Mouse (Mus musculus): ENCODE data around the gene Tecr. TPM values are rescaled to one million over a fixed set of nuclear protein-coding genes. Genes with fewer than 3 reads are reported as not detected.
A peak's percentile ranks its signal among the peaks of the same experiment; 100 is the strongest.

Gene Tecr
- total RNA-seq (2021) = 100 to 1,000 TPM; 498 to 523 TPM
- long read RNA-seq, experiment 1, transcript Tecr-201 (13 exons, 1,158 nt) = major isoform, 237 of 289 reads
- long read RNA-seq, experiment 1, transcript Tecr-203 (12 exons, 1,120 nt) = minor isoform, 18 of 289 reads
- long read RNA-seq, experiment 1, partial matches to known transcripts = 12 of 289 reads
- long read RNA-seq, experiment 1, other reads (novel, unspliced or antisense) = 21 of 289 reads
- long read RNA-seq, experiment 2, transcript Tecr-201 (13 exons, 1,158 nt) = major isoform, 534 of 658 reads
- long read RNA-seq, experiment 2, transcript Tecr-203 (12 exons, 1,120 nt) = minor isoform, 35 of 658 reads
- long read RNA-seq, experiment 2, partial matches to known transcripts = 36 of 658 reads
- long read RNA-seq, experiment 2, other reads (novel, unspliced or antisense) = 51 of 658 reads

DNA sequence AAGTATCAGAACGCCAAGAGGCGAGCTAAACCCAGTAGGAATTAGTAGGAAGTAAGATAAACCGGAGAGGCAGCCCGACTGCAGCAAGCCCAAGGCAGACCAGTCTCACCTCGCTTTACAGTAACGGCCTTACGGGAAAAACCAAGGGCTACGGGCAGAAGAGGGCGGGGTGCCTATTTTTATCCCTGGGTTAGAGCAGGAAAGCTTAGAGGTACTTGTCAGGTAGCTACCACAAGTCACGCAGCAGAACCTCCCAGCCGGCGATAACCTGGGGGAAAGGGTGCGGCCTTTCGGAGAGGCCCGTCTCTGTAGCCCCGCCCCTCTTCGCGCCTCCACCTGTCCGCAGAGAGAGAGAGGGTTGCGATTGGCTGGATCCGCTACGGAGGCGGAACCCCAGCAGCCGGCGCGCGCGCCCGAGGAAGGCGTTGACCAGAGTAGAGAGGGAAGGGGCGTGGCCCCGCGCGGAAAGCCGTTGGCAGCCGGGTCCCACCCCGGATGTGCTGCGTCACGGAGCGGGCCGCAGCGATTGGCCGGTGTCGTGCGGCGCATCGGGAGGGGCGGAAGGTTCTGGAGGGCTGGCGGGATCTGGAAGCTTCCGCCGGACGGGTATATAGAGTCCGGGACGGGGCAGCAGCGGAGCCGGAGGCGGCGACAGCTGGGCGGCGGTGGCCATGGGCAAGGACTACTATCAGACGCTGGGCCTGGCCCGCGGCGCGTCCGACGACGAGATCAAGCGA lies at the start of gene Tecr, which contains the start of gene Dnajb1:
TSS of gene Tecr (minus strand) at position 311 of the 737 bp plus-strand sequence.
TSS of gene Dnajb1 (plus strand) at position 533 of the 737 bp plus-strand sequence.
- peak; percentile 98 for DNase-seq (ENCODE audit: low spot score in 2 of 2)

DNA sequence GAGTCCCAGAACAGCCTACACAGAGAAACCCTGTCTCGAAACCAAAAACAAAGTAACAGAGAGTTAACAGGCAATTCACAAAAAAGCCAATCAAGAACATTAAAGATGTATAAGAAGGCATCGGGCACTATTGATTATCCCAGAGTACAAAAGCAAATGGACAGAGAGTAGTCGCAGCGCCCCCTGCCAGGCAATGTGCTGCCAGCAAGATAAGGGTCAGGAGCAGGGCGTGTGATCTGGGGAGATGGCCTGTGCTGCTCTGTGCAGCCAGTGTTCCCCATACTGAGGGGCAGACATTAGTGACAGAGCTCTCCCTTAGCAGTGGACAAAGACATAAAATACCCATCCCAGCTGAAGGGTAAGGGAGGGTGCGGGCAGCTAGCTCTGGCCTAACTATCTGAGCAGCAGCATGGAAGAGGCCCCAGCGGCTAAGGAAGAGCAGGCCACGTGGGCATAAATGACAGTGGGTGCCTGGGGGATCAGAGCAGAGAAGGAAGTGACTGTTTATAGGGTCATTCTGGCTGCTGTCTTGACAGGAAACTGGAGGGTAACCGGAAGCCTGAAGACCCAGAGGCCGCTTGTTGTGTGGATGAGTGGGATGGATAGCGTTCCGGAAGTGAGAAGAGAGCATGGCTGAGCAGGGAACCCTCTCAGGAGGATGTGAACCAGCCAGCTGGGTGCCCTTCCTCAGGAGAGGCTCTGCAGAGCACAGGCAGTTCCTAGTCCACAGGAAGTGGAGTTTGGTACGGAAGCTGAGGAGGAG lies 48.9 kb upstream of the Tecr start:
- DNase-seq (ENCODE audit: low spot score in 2 of 2) = no peak

DNA sequence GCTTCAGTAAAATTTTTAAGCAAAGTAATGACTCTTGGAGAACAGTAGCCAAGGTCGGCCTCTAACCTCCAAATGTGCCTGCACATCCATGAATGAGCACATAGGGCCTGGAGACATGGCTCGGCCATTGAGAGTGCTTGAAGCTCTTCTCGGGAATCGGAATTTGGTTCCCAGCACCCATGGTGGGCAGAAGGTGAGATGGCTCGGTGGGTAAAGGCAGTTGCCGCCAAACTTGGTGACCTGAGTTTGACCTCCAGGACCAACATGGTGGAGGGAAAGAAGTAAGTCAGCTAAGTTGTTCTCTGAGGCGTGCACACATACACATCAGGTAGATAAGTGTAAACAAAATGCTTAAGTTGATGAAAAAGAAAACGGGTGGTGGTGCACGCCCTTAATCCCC lies 48.3 kb upstream of the Tecr start:
- no peak for DNase-seq (ENCODE audit: low spot score in 2 of 2)

DNA sequence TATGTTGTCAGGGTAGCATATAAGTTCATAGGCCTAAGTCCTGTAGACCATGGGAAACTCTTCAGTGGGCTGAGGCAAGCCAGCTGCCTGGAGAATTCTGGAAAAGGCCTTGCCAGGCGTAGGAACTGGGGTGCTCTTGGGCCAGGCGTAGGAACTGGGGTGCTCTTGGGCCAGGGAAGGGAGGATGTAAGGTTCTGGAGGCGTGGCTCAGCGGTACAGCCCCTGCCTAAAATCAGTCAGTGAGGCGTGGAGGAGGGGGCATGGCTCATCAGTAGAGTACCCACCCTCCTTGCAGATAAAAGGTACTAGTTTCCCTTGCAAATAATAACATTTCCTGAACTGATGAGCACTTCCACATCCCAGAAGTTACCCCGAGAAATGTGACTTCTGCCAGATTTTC lies 47.0 kb upstream of the Tecr start:
- DNase-seq (ENCODE audit: low spot score in 2 of 2) = no peak

DNA sequence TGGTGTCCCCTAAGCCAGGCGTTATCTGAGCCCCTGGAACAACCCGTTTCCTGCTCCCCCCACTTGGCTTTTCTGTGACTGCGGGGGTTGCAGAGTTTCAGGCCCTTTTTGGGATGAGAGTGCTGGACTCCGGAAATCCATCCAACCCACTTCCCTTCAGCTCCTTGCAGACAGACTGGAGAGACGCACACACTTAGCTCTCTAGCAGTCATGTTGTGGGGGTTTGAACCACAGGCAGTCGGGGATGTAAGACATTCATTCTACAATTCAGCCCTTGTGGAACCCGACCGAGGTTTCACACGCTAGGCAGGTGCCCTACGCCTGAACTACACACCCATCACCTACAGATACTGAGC lies 45.9 kb upstream of the Tecr start:
- no peak for DNase-seq (ENCODE audit: low spot score in 2 of 2)

DNA sequence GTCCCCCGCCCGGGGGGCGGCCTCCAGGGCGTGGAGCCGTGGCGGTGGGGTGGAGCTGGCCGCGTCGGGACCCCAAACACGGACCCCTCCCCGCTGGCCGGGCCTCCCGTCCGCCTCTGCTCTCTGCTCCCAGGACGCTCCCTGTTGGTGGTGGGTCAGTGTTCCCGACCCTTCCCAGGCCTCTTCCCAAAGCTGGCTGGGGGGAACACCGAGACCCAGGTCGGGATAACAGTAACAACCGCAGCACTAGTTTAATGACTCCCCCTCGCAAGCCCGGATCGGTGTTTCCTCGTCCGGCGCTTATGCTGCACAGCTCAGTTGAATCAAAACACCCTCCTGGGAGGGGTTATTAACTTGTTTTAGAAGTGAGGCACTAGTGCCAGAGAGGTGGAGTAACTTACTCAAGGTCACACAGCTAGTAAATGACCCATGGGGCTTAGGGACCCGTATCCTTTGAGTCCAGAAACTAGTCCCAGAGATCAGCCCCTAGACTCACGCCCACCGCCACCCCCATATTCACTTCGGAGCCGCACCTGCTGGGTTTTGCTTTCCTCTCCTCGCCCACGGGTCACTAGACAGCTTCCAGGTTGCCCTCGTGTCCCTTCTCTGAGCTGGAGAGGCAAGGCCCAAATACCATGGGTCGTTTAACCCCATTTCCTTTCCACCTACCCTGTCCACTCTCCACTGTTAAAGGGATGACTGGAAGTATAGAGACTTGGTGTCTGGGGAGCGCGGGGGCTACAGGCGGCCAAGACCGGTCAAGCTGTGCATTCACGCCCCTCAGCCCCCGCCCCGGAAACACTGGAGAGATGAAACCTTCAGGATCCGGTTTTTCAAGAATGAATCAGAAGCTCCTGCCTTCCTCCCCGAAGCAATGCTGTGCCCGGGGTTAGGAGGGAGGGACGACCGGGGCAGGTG lies 45.2 kb upstream of the Tecr start:
- DNase-seq (ENCODE audit: low spot score in 2 of 2) = no peak

DNA sequence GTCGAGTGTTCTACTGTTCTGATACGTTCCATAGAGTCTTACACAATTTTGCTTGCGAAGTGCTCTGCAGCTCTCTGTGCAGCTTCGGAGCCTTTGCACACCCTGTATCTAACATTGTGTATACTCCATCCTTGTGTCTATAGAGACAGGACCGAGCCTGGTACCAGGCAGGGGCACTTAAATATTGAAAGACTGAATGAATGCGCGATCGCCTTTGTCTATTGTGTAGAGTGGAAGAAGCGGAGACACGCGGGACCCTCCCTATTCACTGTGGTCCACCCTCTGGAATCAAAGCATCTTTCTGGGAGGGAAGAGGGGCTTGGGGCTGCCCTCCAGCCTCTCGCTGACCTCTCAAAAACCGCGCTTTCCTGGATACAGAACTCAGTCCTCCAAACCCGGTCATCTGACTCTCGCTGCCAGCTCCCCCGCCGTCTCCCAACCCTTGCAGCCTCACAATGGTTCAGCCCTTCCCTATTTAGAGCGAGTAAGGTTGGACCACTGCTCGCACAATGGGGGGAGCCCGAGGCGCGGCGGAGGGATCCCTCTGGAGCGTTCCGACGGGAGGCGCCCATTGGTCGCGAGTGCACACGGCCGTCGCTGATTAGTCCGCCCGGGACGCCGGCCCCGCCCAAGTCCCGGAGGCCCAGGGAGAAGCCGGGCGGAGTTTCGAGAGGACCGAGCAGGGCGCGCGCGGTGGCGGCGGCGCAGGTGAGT lies 44.4 kb upstream of the Tecr start, which contains the start of gene Gipc1:
TSS of gene Gipc1 (plus strand) at position 648 of the 714 bp plus-strand sequence.
- peak; percentile 88 for DNase-seq (ENCODE audit: low spot score in 2 of 2)

DNA sequence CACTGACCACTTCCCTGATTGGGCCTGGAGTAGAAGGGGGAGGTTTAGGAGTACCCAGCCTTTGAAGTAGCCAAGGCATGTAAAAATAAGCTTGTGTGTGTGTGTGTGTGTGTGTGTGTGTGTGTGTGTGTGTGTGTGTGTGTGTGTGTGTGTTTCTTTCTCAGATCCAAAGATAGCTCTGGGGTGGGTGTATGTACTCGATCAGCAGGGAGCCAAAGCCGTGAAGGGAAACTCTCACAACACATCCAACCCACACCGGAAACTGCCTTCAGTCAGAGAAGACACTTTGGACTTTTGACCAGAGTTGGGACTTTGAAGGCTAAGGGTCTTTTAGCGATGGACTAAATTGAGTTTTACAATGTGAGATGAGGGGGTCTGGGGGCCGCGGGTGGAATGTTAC lies 41.9 kb upstream of the Tecr start:
- no peak for DNase-seq (ENCODE audit: low spot score in 2 of 2)

DNA sequence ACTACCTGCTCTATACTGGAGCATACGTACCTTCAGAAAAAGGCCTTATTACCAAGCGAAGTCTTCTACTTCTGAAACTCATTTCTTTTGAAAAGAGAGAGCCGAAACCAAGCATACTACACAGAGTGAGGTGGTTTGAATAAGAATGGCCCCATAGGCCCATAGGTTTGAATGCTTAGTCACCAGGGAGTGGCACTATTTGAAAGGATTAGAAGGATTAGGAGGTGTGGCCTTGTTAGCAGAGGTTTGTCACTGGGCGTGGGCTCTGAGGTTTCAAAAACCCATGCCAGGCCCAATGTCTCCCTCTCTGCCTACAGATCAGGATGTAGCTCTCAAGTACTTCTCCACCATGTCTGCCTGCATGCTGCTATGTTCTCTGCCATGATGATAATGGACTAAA lies 40.3 kb upstream of the Tecr start:
- DNase-seq (ENCODE audit: low spot score in 2 of 2) = no peak

DNA sequence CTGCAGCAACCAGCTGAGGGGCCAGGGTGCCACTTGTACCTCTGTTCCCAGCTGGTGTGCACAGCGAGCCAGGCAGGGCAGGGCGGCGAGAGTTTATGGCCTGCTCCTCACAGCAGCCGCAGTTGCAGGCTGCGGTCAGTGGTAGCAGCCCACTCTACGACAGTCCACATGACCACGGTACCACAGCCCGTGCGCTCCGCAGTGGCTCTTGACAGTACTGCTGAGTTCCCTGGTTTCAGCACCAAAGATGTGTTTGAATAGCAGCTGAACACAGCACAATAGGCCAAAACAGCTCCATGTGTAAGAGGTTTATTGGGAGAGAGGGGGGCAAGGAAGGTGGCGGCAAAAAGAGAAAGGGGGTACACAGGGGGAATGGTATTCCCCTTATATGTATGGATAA lies 39.7 kb upstream of the Tecr start:
- no peak for DNase-seq (ENCODE audit: low spot score in 2 of 2)

DNA sequence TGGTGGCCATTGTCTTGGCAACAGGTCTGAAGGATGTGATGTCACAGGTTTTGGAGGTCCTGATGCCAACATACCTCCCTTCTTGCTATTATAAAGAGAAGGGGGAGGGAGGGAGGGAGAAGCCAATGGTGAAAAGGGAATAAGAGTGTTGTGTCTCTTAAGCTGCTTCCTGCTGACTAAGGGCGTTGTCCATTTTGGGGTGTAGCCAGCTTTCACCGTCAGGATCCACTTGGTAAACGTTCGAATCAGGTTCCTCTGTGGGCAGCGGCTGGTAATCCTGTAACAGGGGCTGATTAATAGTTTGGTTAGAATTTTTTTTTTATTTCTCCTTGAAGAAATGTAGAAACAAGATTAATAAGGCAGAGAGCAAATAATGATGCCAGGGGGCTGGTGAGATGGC lies 31.9 kb upstream of the Tecr start:
- no peak for DNase-seq (ENCODE audit: low spot score in 2 of 2)

DNA sequence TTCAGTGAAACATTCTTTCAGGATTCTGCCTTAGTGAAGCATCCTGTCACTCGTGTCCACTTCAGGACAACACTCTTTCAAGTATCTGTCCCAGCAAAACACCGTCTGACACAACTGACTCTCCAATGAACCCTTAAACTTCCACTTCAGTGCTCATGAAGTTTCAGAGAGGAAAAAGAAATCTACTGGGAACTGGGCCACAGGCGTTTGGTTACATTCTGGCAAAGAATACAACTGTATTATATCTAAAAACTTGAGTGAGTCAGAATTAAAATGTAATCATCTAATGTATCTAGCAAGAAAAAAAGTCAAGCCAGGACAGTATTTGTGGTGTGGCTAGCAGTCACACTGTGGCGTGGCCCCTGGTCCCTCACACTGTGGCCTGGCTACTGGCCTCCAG lies 31.1 kb upstream of the Tecr start:
- DNase-seq (ENCODE audit: low spot score in 2 of 2) = no peak

DNA sequence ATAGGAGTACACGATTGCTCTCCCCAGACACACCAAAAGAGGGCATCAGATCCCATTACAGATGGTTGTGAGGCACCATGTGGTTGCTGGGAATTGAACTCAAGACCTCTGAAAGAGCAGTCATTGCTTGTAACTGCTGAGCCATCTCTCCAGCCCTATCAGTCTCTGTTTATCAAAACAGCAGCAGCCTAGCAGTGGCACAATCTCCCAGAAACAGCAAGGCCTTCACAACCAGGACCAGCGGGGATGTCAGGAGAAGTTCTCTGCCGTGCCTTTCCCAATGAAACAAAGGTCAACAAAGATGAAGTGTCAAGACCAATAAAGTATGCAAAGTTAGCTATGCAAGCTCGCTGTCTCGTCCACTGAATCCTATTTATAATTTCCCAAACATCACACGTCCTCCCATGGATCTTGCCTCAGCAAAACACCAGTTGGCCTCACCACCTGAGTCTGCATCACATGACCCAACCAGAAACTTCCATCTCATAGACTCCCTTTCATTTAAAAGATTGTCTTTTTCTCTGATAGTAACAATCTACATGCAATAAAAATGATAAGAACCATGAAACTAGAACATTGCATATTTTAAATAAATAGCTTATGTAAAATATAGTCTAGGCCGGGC lies 24.4 kb upstream of the Tecr start:
- DNase-seq (ENCODE audit: low spot score in 2 of 2) = no peak

DNA sequence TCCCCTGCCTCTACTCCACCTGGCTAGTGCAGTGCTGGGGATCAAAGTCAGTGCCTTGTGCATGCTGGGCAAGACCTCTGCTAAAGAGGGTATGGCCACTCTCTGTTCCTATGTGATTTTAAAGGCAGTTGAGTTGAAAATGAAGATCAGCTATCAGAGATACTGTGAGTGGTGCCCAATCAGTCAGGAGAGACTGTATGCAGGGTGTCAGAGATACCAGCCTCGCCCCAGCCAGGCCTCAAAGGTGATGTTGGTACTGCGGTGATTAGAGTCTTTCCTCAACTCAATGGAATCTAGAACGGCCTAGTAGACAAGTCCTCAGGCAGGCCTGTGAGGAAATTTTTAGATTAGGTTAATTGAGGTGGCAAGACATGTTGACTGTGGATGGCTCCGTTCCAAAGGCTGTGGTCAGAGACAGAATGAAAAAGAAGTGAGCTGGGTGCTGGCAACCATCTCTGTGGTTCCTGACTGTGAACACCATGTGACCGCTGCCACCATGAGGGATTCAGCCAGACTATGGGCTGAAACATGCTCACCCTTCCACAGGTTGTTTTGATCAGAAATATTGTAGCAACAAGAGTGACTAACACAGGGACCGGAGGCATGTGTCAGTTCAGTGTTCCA lies 18.0 kb upstream of the Tecr start:
- DNase-seq (ENCODE audit: low spot score in 2 of 2) = no peak

DNA sequence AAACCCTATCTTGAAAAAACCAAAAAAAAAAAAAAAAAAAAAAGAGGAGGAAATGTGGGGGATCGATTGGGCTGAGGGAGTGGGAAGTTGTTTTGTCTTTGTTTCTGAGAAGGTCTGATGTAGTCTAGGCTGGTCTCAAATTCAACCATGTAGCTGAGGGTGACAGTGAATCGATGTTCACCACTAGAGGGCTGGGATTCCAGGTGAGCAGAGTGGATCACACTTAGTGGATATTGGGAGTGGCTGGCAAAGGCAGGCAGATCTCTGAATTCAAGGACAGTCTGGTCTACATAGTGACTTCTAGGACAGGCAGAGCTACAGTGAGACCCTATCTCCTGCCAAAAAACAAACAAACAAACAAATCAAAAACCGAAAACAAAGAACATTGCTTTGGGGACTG lies 17.0 kb upstream of the Tecr start:
- no peak for DNase-seq (ENCODE audit: low spot score in 2 of 2)

DNA sequence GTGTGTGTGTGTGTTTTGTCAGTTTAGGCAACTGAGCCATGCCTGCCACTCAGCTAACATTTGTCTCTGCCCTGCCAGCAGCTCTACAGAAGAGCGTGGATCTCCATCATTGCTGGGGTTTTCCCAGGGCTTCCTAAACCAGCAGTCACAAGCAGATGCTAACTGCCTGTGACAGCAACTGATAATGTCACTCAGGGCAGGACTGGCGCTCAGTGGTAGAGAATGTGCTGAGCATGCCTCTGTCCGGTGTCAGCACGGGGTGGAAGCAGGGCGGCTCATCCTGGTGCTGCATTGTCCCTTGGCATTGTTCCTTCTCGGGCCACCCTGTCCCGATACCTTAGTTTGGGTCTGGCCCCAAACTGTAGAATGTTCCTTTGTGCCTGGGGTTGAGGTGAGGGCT lies 15.8 kb upstream of the Tecr start:
- no peak for DNase-seq (ENCODE audit: low spot score in 2 of 2)

DNA sequence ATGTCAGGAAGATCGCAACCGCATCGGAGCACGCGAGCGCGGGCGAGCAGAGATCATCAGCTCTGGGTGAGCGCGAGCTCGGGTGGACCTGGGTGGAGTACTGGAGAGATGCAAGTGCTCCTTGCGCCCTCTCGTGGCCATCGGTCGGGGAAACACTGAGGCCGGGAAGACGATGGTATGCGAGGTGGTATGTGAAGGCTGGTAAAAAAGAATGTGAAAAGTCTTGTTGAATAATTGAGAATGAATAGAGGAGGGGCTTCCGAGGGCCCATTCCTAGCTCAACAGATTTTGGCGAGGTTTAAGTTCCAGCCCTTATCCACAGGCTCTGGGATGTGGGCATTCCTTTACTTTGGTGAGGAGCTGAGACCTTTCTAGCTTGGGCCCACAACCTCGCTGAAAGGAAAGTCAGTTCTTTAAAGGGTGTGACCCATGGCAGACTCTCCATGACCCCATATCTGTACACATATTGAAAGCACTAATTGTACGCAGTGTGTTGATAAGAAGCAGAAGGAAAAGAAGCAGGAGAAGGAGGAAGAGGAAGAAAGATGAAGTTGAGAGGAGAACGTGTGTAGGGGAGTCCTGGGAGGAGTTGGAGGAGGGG lies 14.7 kb upstream of the Tecr start:
- peak; percentile 80 to 90 for DNase-seq (ENCODE audit: low spot score in 2 of 2)

DNA sequence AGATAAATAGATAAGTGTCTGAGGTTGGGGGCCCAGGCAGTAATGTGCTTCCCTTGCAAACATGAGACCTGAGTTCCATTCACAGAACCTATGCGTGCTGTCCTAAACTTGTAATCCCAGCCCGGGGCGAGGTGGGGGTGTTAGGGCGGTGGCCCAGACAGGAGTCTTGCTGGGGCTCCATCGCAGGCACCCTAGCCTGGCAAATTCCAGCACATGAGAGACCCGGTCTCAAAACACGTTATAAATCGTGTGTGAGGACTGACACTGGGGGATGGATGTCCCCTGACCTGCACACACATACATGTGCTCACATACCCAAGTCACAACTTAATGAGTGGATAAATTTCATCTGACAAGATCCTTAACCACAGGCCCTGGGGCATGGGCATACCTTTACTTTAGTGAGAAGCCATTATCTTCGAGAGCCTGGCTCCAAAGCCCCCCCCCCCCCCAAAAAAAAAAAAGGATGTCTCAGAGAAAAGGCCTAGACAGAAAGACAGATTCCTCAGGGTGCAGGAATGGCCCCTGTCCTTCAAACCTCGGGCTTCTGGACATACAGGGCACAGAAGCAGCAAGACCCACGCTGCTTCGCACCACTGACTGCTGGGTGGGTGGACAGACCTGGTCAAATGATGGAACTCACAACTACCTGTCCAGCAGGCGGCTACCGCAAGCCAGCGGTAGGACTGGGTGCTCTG lies 14.1 kb upstream of the Tecr start:
- no peak for DNase-seq (ENCODE audit: low spot score in 2 of 2)
